Mouse (Mus musculus) C2C12 (cell line): ENCODE measurements around the gene Rnf149.

Experiments
- CEBPB ChIP-seq: IDR thresholded peaks from one replicate; pipeline ENCODE4 v1.6.1; 2011; ENCODE audit warnings: low read depth, mild to moderate bottlenecking, control low read depth, moderate library complexity
- CTCF ChIP-seq: IDR thresholded peaks from one replicate; pipeline ENCODE4 v1.5.1; 2011; ENCODE audit not compliant: control insufficient read depth, insufficient read depth, insufficient read length
- FOSL1 ChIP-seq: IDR thresholded peaks from one replicate; pipeline ENCODE4 v1.8.0; 2011; ENCODE audit warnings: mild to moderate bottlenecking, low read length; ENCODE audit not compliant: poor library complexity, insufficient read depth, severe bottlenecking
- MAX ChIP-seq: IDR thresholded peaks from one replicate; pipeline ENCODE4 v1.6.1; 2011; ENCODE audit warnings: mild to moderate bottlenecking, control low read depth
- MYOG ChIP-seq: IDR thresholded peaks from one replicate; pipeline ENCODE4 v1.6.1; 2011; ENCODE audit not compliant: control insufficient read depth, insufficient read length; ENCODE audit errors: extremely low read depth
- USF1 ChIP-seq: IDR thresholded peaks from one replicate; pipeline ENCODE4 v1.6.1; 2011; ENCODE audit warnings: low read depth, mild to moderate bottlenecking, control low read depth, moderate library complexity

DNA sequence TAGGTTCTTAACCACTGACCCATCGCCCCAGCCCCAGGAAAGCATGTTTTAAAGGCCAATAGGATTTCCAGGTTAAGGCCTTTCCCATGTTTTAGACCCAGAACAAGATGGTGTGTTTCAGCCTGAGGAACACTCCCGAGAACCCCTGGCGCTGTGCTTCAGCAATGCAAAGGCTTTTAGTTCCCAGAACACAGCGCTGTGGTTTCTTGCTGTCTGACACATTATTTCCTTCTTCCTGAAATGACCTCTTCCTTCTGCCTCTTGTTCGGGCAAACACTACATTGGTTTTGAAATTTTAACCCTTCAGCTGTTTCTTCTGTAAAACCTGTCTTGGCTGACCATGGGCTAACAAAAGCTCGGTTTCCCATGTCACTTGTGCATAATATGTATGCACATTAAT is 1.9 kb upstream of the Rnf149 start:
- TF ChIP-seq USF1 (no peak), CTCF (no peak), FOSL1 (no peak), MYOG (no peak), CEBPB (no peak), MAX (no peak)
